Mouse (Mus musculus) liver, postnatal 0 days (tissue): ENCODE data around the gene Sap18b. TPM values are rescaled to one million over a fixed set of nuclear protein-coding genes. Genes with fewer than 3 reads are reported as not detected.

Source experiments
- ATAC-seq: fragments of 200-750 bp; cut with Nextera tagmentation; 2 replicates; pipeline ENCODE4 v1.8.0; 2017; ENCODE audit warnings: mild to moderate bottlenecking, moderate library complexity
- DNase-seq: peaks from one replicate; pipeline ENCODE4 v3.0.0-alpha.2; 2016
- H3K27ac ChIP-seq: fragments of 300-500 bp; sonication (generic); 2 replicates; pipeline ENCODE4 v1.5.1; 2014; ENCODE audit warnings: antibody characterized with exemption, moderate library complexity, mild to moderate bottlenecking, low read depth
- H3K27me3 ChIP-seq: fragments of 300-500 bp; sonication (generic); 2 replicates; pipeline ENCODE4 v1.6.1; 2014; ENCODE audit warnings: low read length, control low read depth, mixed read lengths; ENCODE audit not compliant: insufficient read depth
- H3K36me3 ChIP-seq: fragments of 300-500 bp; sonication (generic); replicated peaks from 2 replicates; pipeline ENCODE4 v1.6.1; 2014; ENCODE audit warnings: mild to moderate bottlenecking, control low read depth, low read length, moderate library complexity, mixed read lengths; ENCODE audit not compliant: insufficient read depth
- H3K4me1 ChIP-seq: fragments of 300-500 bp; sonication (generic); 2 replicates; pipeline ENCODE4 v1.6.1; 2014; ENCODE audit warnings: antibody characterized with exemption, mild to moderate bottlenecking, control low read depth; ENCODE audit not compliant: insufficient read depth
- H3K4me2 ChIP-seq: fragments of 300-500 bp; sonication (generic); 2 replicates; pipeline ENCODE4 v1.6.1; 2014; ENCODE audit warnings: low read depth, mild to moderate bottlenecking, low read length, moderate library complexity, mixed read lengths
- H3K4me3 ChIP-seq: fragments of 300-500 bp; sonication (generic); 2 replicates; pipeline ENCODE4 v1.5.1; 2014; ENCODE audit warnings: low read depth, low read length
- H3K9ac ChIP-seq: fragments of 300-500 bp; sonication (generic); replicated peaks from 2 replicates; pipeline ENCODE4 v1.6.1; 2014; ENCODE audit warnings: mild to moderate bottlenecking, moderate library complexity
- H3K9me3 ChIP-seq: fragments of 300-500 bp; sonication (generic); 2 replicates; pipeline ENCODE4 v1.6.1; 2016; ENCODE audit warnings: mild to moderate bottlenecking, control low read depth, low read length, mixed read lengths
- CTCF ChIP-seq: sonication (generic); IDR thresholded peaks from 2 replicates; pipeline ENCODE4 v1.5.1; 2016; ENCODE audit warnings: antibody characterized with exemption, low read depth
- EP300 ChIP-seq: IDR thresholded peaks from 2 replicates; pipeline ENCODE4 v1.6.1; 2016; ENCODE audit warnings: antibody characterized with exemption, low read depth, mild to moderate bottlenecking
- WGBS: fragments of 180-500 bp; shearing (Covaris S2); extraction: QIAGEN DNeasy Blood & Tissue Kit; methylation state at CpG from one replicate; pipeline ENCODE4 v1.1.7; 2014; ENCODE audit not compliant: insufficient replicate concordance; 5-methylcytosine and 5-hydroxymethylcytosine counted together
- polyA plus RNA-seq: library from polyadenylated mRNA; unstranded; fragments of >200 nt; fragmentation: Nextera tagmentation; extraction: Ambion mirVana; gene quantifications from 2 replicates; pipeline ENCODE4 v1.2.1, GENCODE M21; 2015

Gene Sap18b
- polyA plus RNA-seq, 1 experiment from 2014 or later, result 290 TPM

GRCm38 (mm10) chr8:95806461-95807191 is 18.5 kb upstream of the Sap18b start:
- peaks cover 8% of the 10 kb centered on the region for H3K36me3 ChIP-seq
- peak overlapping the region; percentile 96 for H3K27ac ChIP-seq
- H3K4me3 ChIP-seq, result peak overlapping the region; percentile 100
- no peak for TF ChIP-seq EP300
- no peak for TF ChIP-seq CTCF
- peak overlapping the region; percentile 99 for H3K9ac ChIP-seq
- 2% methylated on average over 45 of the region's 69 CpGs for WGBS
- ATAC-seq, result peak; percentile 1; the same call in 1 of the 2 replicates
- no peaks in the 10 kb centered on the region for H3K9me3 ChIP-seq
- H3K4me1 ChIP-seq, result peaks cover 35% of the 10 kb centered on the region
- H3K27me3 ChIP-seq, result no peaks in the 10 kb centered on the region
- DNase-seq, result no peak
- peak overlapping the region; percentile 71 for H3K4me2 ChIP-seq

GRCm38 (mm10) chr8:95807331-95807843 is 17.8 kb upstream of the Sap18b start, which contains the start of gene Cnot1:
Cnot1 (minus strand) TSS chr8:95807464.
- Histone ChIP-seq H3K9me3 (no peaks in the 10 kb centered on the region), H3K36me3 (0 out of 2 replicates have a peak, but pooled peaks cover 3% of the 10 kb centered on the region), H3K4me3 (peak within 1 kb of the TSS; percentile 100), H3K4me1 (peaks cover 28% of the 10 kb centered on the region), H3K27me3 (no peaks in the 10 kb centered on the region), H3K4me2 (peak within 1 kb of the TSS; percentile 71), H3K9ac (peak within 1 kb of the TSS; percentile 99), H3K27ac (peak within 1 kb of the TSS; percentile 96)
- ATAC-seq (peak; percentile 91), DNase-seq (peak; percentile 96)
- WGBS, result under 1% methylated on average over 44 of the region's 44 CpGs
- TF ChIP-seq EP300 (peak; percentile 90), CTCF (no peak)

- 0 out of 2 replicates have a peak, but pooled peaks cover 3% of the 10 kb centered on the region for H3K36me3 ChIP-seq
- H3K4me3 ChIP-seq, result peak overlapping the region; percentile 100
- H3K9me3 ChIP-seq, result no peaks in the 10 kb centered on the region
- under 1% methylated on average over 20 of the region's 20 CpGs for WGBS
- H3K9ac ChIP-seq, result peak overlapping the region; percentile 58
- peaks cover 26% of the 10 kb centered on the region for H3K4me1 ChIP-seq
- peak overlapping the region; percentile 71 for H3K4me2 ChIP-seq
- peak; percentile 91 for DNase-seq
- peak overlapping the region; percentile 96 for H3K27ac ChIP-seq
- ATAC-seq, result peak; percentile 88
- H3K27me3 ChIP-seq, result no peaks in the 10 kb centered on the region
- TF ChIP-seq EP300 (no peak; the same call in 1 of the 2 replicates), CTCF (no peak)
Measured at GRCm38 (mm10) chr8:95807861-95808260, 17.3 kb upstream of the Sap18b start.

- TF ChIP-seq EP300 (no peak), CTCF (no peak)
- 0 out of 2 replicates have a peak, but pooled peaks cover 3% of the 10 kb centered on the region for H3K36me3 ChIP-seq
- H3K4me3 ChIP-seq, result no peak overlapping the region
- H3K27ac ChIP-seq, result no peak overlapping the region
- no peaks in the 10 kb centered on the region for H3K9me3 ChIP-seq
- H3K27me3 ChIP-seq, result no peaks in the 10 kb centered on the region
- DNase-seq (no peak), ATAC-seq (no peak)
- WGBS, result 74% methylated on average over 4 of the region's 4 CpGs
- H3K4me2 ChIP-seq, result no peak overlapping the region
- H3K9ac ChIP-seq, result no peak overlapping the region
- peaks cover 23% of the 10 kb centered on the region for H3K4me1 ChIP-seq
Measured at GRCm38 (mm10) chr8:95808631-95809030, 16.5 kb upstream of the Sap18b start.

- TF ChIP-seq EP300 (no peak), CTCF (no peak)
- 69% methylated on average over 5 of the region's 5 CpGs for WGBS
- H3K9me3 ChIP-seq, result no peaks in the 10 kb centered on the region
- H3K27ac ChIP-seq, result no peak overlapping the region
- no peak overlapping the region for H3K4me2 ChIP-seq
- H3K36me3 ChIP-seq, result no peaks in the 10 kb centered on the region
- H3K27me3 ChIP-seq, result no peaks in the 10 kb centered on the region
- DNase-seq (no peak), ATAC-seq (no peak)
- H3K4me3 ChIP-seq, result no peak overlapping the region
- peaks cover 22% of the 10 kb centered on the region for H3K4me1 ChIP-seq
- no peak overlapping the region for H3K9ac ChIP-seq
Measured at GRCm38 (mm10) chr8:95809116-95809515, 16.0 kb upstream of the Sap18b start.

- no peak overlapping the region for H3K4me2 ChIP-seq
- H3K4me1 ChIP-seq, result peaks cover 15% of the 10 kb centered on the region; the same call in 1 of the 2 replicates
- H3K9me3 ChIP-seq, result no peaks in the 10 kb centered on the region
- ATAC-seq (no peak), DNase-seq (no peak)
- no peak overlapping the region for H3K9ac ChIP-seq
- no peak overlapping the region for H3K4me3 ChIP-seq
- TF ChIP-seq CTCF (no peak), EP300 (no peak)
- no peaks in the 10 kb centered on the region for H3K27me3 ChIP-seq
- no peaks in the 10 kb centered on the region for H3K36me3 ChIP-seq
- WGBS, result 38% methylated on average over 3 of the region's 3 CpGs
- H3K27ac ChIP-seq, result no peak overlapping the region
Measured at GRCm38 (mm10) chr8:95810184-95810591, 15.0 kb upstream of the Sap18b start.
